Mouse (Mus musculus) embryonic facial prominence, embryonic 15.5 days (tissue): ENCODE data around the gene Polr3g. TPM values are rescaled to one million over a fixed set of nuclear protein-coding genes. Genes with fewer than 3 reads are reported as not detected.
"Not testable (repeated sequence)": the region's sequence is repeated elsewhere in the genome, so short reads cannot be mapped to it uniquely, and the experiment has no call there.

ENCODE experiments used
- ATAC-seq: fragments of 200-750 bp; cut with Nextera tagmentation; 2 replicates; pipeline ENCODE4 v1.8.0; 2017; ENCODE audit warnings: low read depth, moderate TSS enrichment; ENCODE audit not compliant: insufficient number of reproducible peaks, low FRiP score, low TSS enrichment
- H3K27ac ChIP-seq: fragments of 300-500 bp; sonication (generic); replicated peaks from 2 replicates; pipeline ENCODE4 v1.5.1; 2015; ENCODE audit warnings: mild to moderate bottlenecking, inconsistent platforms
- H3K27me3 ChIP-seq: fragments of 300-500 bp; sonication (generic); 2 replicates; pipeline ENCODE4 v1.6.1; 2015; ENCODE audit warnings: inconsistent platforms
- H3K36me3 ChIP-seq: fragments of 300-500 bp; sonication (generic); 2 replicates; pipeline ENCODE4 v1.6.1; 2015; ENCODE audit warnings: mild to moderate bottlenecking, inconsistent platforms
- H3K4me1 ChIP-seq: fragments of 300-500 bp; sonication (generic); 2 replicates; pipeline ENCODE4 v1.6.1; 2015; ENCODE audit warnings: inconsistent platforms
- H3K4me2 ChIP-seq: fragments of 300-500 bp; sonication (generic); replicated peaks from 2 replicates; pipeline ENCODE4 v1.6.1; 2015; ENCODE audit warnings: mild to moderate bottlenecking, inconsistent platforms
- H3K4me3 ChIP-seq: fragments of 300-500 bp; sonication (generic); replicated peaks from 2 replicates; pipeline ENCODE4 v1.5.1; 2015; ENCODE audit warnings: mild to moderate bottlenecking, inconsistent platforms
- H3K9ac ChIP-seq: fragments of 300-500 bp; sonication (generic); 2 replicates; pipeline ENCODE4 v1.6.1; 2015; ENCODE audit warnings: inconsistent platforms
- H3K9me3 ChIP-seq: fragments of 300-500 bp; sonication (generic); replicated peaks from 2 replicates; pipeline ENCODE4 v1.6.1; 2016; ENCODE audit warnings: inconsistent platforms
- WGBS: fragments of 180-500 bp; shearing (Covaris S2); methylation state at CpG from one replicate; pipeline ENCODE4 v1.1.7; 2015; 5-methylcytosine and 5-hydroxymethylcytosine counted together
- polyA plus RNA-seq: library from polyadenylated mRNA; unstranded; fragments of >200 nt; fragmentation: Nextera tagmentation; extraction: Ambion mirVana; gene quantifications from 2 replicates; pipeline ENCODE4 v1.2.1, GENCODE M21; 2015

Polr3g gene
- polyA plus RNA-seq, 1 experiment from 2014 or later: 29.5 TPM

DNA sequence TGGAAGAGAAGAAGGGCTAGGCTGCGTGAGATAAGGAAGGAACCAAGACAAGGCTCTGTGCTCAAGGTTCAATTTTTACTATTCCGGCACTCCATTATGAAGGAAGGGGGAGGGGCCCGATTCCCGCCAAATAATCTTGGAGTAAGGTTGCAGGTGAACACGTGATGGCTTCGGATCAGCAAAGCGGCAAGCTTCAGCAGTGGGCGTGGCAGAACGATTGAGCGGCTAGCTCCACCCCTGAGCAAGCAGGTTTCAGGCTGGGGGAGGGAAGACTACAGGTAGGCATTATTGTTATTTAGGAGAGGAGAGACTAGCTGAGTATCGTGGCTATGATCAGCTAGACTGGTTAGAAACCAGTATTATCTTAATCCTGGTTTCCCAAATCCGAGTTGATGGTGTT is 17.3 kb upstream of the Polr3g start:
- WGBS: 66% methylated on average over 12 of the region's 12 CpGs
- not testable (repeated sequence) for H3K36me3 ChIP-seq, H3K4me3 ChIP-seq, H3K9me3 ChIP-seq, H3K4me2 ChIP-seq, H3K9ac ChIP-seq, H3K27ac ChIP-seq, ATAC-seq, H3K27me3 ChIP-seq, H3K4me1 ChIP-seq

DNA sequence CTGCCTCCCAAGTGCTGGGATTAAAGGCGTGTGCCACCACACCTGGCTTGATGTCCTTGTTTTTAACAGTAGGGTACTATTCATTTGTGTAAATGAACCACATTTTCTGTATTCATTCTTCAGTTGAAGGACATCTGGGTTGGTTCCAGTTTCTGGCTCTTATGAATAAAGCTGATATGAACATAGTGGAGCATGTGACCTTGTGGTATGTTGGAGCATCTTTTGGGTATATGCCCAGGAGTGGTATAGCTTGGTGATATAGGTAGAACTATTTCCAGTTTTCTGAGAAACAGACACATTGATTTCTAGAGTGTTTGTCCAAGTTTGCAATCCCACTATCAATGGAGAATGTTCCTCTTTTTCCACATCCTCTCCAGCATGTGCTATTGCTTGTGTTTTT is 3.1 kb upstream of the Polr3g start:
- Histone ChIP-seq H3K9me3 (no peaks in the 10 kb centered on the region), H3K4me1 (no peaks in the 10 kb centered on the region), H3K9ac (no peak overlapping the region), H3K27me3 (no peaks in the 10 kb centered on the region), H3K4me2 (no peak overlapping the region), H3K27ac (no peak overlapping the region), H3K36me3 (no peaks in the 10 kb centered on the region), H3K4me3 (no peak overlapping the region)
- ATAC-seq: no peak
- whole genome bisulfite sequencing: 93% methylated on average over 1 of the region's 1 CpGs

DNA sequence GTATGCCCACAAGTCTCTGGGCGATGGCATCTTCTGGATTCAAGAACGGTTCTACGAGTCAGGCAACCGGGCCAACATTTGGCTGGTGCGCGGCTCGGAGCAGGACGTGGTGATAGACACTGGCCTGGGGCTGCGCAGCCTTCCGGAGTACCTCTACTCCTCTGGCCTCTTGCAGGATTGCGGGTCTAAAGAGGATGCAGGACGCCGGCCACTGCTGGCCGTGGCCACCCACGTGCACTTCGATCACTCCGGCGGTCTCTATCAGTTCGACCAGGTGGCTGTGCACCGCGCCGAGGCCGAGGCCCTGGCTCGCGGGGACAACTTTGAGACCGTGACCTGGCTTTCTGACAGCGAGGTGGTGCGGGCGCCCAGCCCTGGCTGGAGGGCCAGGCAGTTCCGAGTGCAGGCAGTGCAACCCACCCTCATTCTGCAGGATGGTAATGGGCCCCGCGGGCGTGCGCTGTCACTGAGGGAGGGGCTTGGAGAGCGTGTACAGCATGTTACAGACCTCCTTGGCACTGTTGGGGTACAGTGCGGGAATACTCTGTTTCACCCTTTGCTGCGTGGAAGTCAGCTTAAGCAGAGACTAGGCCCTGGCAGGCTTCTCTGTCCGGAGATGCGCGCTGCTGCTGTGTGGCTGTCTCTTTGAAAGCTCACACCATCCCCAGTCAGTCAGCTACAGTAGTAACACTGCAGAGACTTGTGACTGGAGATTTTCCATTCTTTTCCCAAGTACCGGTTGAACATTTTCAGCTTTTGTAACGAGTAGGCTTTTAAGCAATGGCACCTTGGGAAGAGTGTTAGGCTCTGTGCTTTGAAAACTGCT is 946 bp upstream of the Polr3g start:
- WGBS: under 1% methylated on average over 42 of the region's 42 CpGs
- peak overlapping the region; percentile 75 for H3K4me3 ChIP-seq

DNA sequence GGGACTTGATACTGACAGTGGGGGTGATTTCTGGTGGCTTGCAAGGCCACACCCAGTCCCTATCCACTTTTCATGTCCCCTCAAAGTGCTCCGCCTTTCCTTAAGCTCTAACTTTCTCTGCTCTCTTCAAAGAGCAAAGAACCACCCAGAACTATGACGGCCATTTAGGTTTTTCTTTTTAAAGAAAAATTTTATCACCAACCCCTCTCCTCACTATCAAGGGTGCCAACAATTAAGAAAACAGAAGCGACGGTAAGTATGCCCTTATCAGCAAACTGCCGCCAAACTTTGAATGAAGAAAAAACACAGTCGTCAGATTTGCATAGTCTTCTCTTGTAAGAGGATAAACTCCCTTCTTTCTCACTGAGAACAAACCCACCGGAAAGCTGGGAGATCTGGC is 547 bp downstream of the Polr3g start:
- H3K9me3 ChIP-seq: no peaks in the 10 kb centered on the region
- under 1% methylated on average over 7 of the region's 7 CpGs for WGBS
- H3K27ac ChIP-seq: peak overlapping the region; percentile 91
- H3K9ac ChIP-seq: peak overlapping the region; percentile 23
- no peaks in the 10 kb centered on the region for H3K27me3 ChIP-seq
- ATAC-seq: no peak
- H3K4me1 ChIP-seq: no peaks in the 10 kb centered on the region
- no peaks in the 10 kb centered on the region for H3K36me3 ChIP-seq
- peak overlapping the region; percentile 68 for H3K4me2 ChIP-seq
- peak overlapping the region; percentile 75 for H3K4me3 ChIP-seq

More for the DNA sequence above, 946 bp upstream of the Polr3g start:
- Histone ChIP-seq H3K4me2 (peak overlapping the region; percentile 68), H3K27ac (peak overlapping the region; percentile 91), H3K9me3 (no peaks in the 10 kb centered on the region), H3K9ac (peak overlapping the region; percentile 23), H3K27me3 (no peaks in the 10 kb centered on the region), H3K36me3 (no peaks in the 10 kb centered on the region), H3K4me1 (no peaks in the 10 kb centered on the region)
- peak; percentile 13 for ATAC-seq

DNA sequence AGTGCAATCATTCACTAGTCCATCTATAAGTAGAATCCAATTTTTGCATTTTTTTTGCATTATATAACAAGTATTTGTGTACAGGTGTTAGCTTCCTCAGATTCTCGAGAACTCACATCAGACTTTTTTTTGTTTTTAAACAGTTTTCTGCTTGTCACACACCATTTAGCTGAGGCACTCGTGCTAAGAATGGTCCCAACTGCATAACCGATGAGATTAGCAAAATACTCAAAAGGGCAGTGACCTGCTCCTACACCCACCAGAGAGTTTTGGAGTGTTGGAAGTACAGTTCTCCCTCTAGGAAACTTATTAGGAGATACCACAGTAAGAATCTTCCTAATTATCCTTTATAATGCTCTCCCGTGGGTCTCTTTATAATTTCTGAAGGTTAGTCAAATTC is 1.0 kb downstream of the Polr3g start:
- ATAC-seq: no peak
- H3K4me3 ChIP-seq: peak overlapping the region; percentile 75
- no peak overlapping the region for H3K27ac ChIP-seq
- no peak overlapping the region for H3K9ac ChIP-seq
- no peaks in the 10 kb centered on the region for H3K9me3 ChIP-seq
- no peaks in the 10 kb centered on the region for H3K27me3 ChIP-seq
- no peaks in the 10 kb centered on the region for H3K36me3 ChIP-seq
- peak overlapping the region; percentile 68 for H3K4me2 ChIP-seq
- 29% methylated on average over 4 of the region's 4 CpGs for WGBS
- no peaks in the 10 kb centered on the region for H3K4me1 ChIP-seq

DNA sequence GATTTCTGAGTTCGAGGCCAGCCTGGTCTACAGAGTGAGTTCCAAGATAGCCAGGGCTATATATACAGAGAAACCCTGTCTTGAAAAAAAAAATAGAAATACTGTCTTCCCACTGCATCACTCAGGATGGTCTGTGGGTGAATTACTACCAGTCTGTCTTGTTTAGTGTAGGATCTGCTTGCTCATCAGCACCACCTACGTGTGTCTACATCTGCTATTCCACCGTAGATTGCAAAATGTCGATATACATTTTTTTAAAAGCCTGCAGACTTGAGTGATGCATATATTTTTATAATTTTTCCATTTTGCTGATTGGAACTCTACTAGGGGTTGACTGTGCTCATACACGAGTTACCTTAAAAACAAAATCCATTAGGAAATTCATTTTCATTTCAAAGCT is 4.5 kb downstream of the Polr3g start:
- WGBS: 86% methylated on average over 5 of the region's 5 CpGs

DNA sequence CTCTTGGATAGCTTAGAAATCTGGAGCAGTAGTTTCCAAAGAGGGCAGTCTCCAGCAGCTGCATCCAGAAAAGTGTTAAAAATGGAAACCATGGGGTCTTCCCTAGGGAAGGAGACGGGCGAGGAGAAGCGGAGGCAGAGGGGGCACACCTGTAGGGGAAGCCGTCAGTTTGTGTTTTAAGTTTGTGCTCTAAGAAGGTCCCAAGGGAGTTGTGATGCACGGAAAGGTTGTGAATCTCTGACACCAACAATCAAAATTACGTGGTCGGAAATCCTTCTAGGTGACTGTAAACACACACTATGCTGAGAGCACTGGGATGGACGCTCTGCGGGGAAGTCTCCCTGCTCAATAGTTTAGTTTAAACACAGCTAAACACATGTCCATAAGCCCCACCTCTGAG is 7.2 kb downstream of the Polr3g start:
- Histone ChIP-seq H3K4me1 (no peaks in the 10 kb centered on the region), H3K27ac (no peak overlapping the region), H3K4me2 (no peak overlapping the region), H3K9ac (no peak overlapping the region), H3K9me3 (no peaks in the 10 kb centered on the region), H3K4me3 (no peak overlapping the region), H3K36me3 (no peaks in the 10 kb centered on the region), H3K27me3 (no peaks in the 10 kb centered on the region)
- WGBS: 71% methylated on average over 9 of the region's 9 CpGs
- no peak for ATAC-seq

More for the DNA sequence above, 4.5 kb downstream of the Polr3g start:
- H3K9ac ChIP-seq: no peak overlapping the region
- no peak overlapping the region for H3K4me2 ChIP-seq
- H3K27ac ChIP-seq: no peak overlapping the region
- H3K4me3 ChIP-seq: no peak overlapping the region
- H3K36me3 ChIP-seq: no peaks in the 10 kb centered on the region
- H3K27me3 ChIP-seq: no peaks in the 10 kb centered on the region
- no peaks in the 10 kb centered on the region for H3K4me1 ChIP-seq
- ATAC-seq: no peak
- no peaks in the 10 kb centered on the region for H3K9me3 ChIP-seq

DNA sequence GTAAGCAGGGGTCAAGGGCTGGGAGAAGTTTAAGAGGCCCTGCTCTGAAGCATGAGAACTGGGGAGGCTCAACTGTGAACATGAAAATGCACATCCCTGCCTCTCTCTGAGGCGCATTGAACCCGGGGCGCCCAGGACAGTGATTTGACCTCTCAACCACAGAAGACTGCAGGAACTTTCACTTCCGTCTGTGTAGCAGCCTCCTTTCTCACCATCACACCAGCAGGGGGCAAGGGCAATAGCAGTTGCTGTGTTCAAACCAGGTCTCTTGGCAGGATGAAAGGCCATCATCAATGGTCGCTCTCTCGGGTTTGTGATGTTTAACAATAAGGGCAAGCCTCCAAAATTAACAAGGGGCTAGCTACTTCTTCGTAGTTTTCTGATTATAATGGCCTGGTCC is 7.7 kb downstream of the Polr3g start:
- Histone ChIP-seq H3K4me3 (no peak overlapping the region), H3K27me3 (no peaks in the 10 kb centered on the region), H3K4me1 (no peaks in the 10 kb centered on the region), H3K4me2 (no peak overlapping the region), H3K9me3 (no peaks in the 10 kb centered on the region), H3K27ac (no peak overlapping the region), H3K9ac (no peak overlapping the region), H3K36me3 (peaks cover 3% of the 10 kb centered on the region; the same call in 1 of the 2 replicates)
- ATAC-seq: no peak
- WGBS: 90% methylated on average over 7 of the region's 7 CpGs

DNA sequence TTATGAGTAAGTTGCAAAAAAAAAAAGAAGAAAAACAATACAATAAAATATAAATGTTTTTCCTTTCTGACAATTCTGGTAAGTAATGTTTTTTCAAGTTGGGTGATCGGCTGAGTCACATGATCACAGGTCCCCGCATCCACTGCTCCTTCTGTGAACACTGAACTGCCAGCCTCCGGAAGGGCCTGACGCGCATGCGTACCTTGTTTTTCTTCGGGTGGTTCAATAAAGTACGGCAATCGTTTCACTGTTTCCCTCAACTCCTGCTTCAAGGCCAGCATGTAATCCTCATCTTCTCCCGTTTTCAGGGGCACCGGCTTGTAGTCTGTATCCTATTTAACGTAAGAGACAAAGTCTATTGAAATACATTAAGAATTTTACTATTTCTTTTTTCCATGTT is 16.4 kb downstream of the Polr3g start:
- 93% methylated on average over 12 of the region's 12 CpGs for WGBS
- Histone ChIP-seq H3K4me2 (no peak overlapping the region), H3K27ac (no peak overlapping the region), H3K36me3 (peaks cover 15% of the 10 kb centered on the region), H3K9ac (no peak overlapping the region), H3K4me1 (no peaks in the 10 kb centered on the region), H3K27me3 (no peaks in the 10 kb centered on the region), H3K9me3 (no peaks in the 10 kb centered on the region), H3K4me3 (no peak overlapping the region)
- ATAC-seq: no peak

DNA sequence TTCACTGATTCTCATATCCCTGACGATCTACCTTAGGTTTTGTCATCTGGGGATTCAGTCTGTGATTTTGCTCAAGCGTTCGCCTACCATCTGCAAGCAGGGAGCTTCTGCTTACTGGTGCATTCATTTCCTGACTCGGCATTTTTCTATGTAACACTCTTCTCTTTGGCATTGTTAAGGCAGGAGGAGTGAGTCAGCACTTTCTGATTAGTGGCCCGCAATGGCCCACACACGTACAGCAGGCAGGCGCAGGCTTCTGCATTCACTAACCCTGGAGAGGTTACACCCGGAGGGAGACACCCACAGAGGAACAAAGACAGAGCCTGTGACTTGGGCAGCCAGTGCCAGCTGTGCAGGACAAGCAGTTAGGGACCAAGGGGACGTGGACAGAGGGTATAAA is 19.2 kb downstream of the Polr3g start:
- Histone ChIP-seq H3K4me2 (no peak overlapping the region), H3K4me3 (no peak overlapping the region), H3K27me3 (no peaks in the 10 kb centered on the region), H3K9ac (no peak overlapping the region), H3K4me1 (no peaks in the 10 kb centered on the region), H3K36me3 (peaks cover 5% of the 10 kb centered on the region; the same call in 1 of the 2 replicates), H3K9me3 (no peaks in the 10 kb centered on the region), H3K27ac (no peak overlapping the region)
- no peak for ATAC-seq
- 59% methylated on average over 9 of the region's 9 CpGs for WGBS

DNA sequence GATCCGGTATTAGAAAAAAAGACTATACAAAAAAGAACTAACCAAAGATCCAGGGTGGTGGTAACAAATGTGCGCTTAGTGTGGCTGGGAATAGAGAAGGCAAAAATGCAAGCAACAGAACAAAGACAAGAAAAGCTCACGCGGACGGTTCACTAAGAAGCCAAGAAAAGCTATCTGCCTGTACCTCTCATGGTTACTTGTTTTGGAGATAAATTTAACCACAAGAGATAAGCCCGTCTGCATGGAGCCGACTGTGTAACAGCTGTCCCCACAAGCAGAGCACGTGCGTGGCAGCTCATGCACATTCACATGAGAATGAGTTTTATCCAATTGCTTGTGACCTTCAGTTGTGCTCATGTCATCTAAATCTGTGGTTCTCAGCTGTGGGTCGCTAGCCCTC is 20.3 kb downstream of the Polr3g start:
- Histone ChIP-seq H3K9ac (no peak overlapping the region), H3K36me3 (peaks cover 10% of the 10 kb centered on the region; the same call in 1 of the 2 replicates), H3K4me3 (no peak overlapping the region), H3K4me1 (no peaks in the 10 kb centered on the region), H3K27ac (no peak overlapping the region), H3K4me2 (no peak overlapping the region), H3K27me3 (no peaks in the 10 kb centered on the region), H3K9me3 (no peaks in the 10 kb centered on the region)
- no peak for ATAC-seq
- 68% methylated on average over 10 of the region's 10 CpGs for WGBS

DNA sequence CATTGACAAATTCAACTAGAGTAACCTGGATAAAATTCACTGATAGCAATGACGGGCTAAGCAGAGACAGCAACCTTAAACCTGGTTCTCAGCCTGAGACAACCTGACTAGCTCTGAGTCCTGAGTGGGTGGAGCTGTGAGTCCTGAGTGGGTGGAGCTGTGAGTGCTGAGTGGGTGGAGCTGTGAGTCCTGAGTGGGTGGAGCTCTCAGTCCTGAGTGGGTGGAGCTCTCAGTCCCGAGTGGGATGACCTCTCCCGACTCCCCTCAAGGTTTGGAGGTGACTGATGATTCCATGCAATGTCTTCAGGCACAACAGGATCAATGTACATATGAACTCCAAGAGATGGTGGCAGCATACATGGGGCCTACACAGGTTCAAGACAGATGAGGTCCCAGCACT is 21.2 kb downstream of the Polr3g start:
- no peaks in the 10 kb centered on the region for H3K27me3 ChIP-seq
- ATAC-seq: no peak
- no peaks in the 10 kb centered on the region for H3K4me1 ChIP-seq
- H3K4me2 ChIP-seq: no peak overlapping the region
- H3K4me3 ChIP-seq: no peak overlapping the region
- H3K9ac ChIP-seq: no peak overlapping the region
- H3K9me3 ChIP-seq: no peaks in the 10 kb centered on the region
- H3K27ac ChIP-seq: no peak overlapping the region
- WGBS: 87% methylated on average over 3 of the region's 3 CpGs
- H3K36me3 ChIP-seq: peaks cover 10% of the 10 kb centered on the region; the same call in 1 of the 2 replicates
